Mouse (Mus musculus): ENCODE results near the gene Zfp446. TPM values are rescaled to one million over a fixed set of nuclear protein-coding genes. Genes with fewer than 3 reads are reported as not detected.
A peak's percentile ranks its signal among the peaks of the same experiment; 100 is the strongest.

Zfp446 gene
- total RNA-seq, 1 experiment from 2014 or later, result 5.1 TPM

- ATAC-seq (ENCODE audit: extremely low read depth, insufficient number of reproducible peaks, low FRiP score, poor library complexity, severe bottlenecking), result no peak
Measured at GRCm38 (mm10) chr7:13014275-13014839, 36.7 kb downstream of the Zfp446 start.

- no peak for ATAC-seq (ENCODE audit: extremely low read depth, insufficient number of reproducible peaks, low FRiP score, poor library complexity, severe bottlenecking)
Measured at GRCm38 (mm10) chr7:13015217-13015616, 37.6 kb downstream of the Zfp446 start.

GRCm38 (mm10) chr7:13022773-13023535 lies 45.3 kb downstream of the Zfp446 start:
- ATAC-seq (ENCODE audit: extremely low read depth, insufficient number of reproducible peaks, low FRiP score, poor library complexity, severe bottlenecking), result peak; percentile 47

GRCm38 (mm10) chr7:13023928-13024731 lies 46.5 kb downstream of the Zfp446 start:
- ATAC-seq (ENCODE audit: extremely low read depth, insufficient number of reproducible peaks, low FRiP score, poor library complexity, severe bottlenecking), result peak; percentile 84

- ATAC-seq (ENCODE audit: extremely low read depth, insufficient number of reproducible peaks, low FRiP score, poor library complexity, severe bottlenecking), result no peak
Measured at GRCm38 (mm10) chr7:13024805-13025204, 47.2 kb downstream of the Zfp446 start.

- no peak for ATAC-seq (ENCODE audit: extremely low read depth, insufficient number of reproducible peaks, low FRiP score, poor library complexity, severe bottlenecking)
Measured at GRCm38 (mm10) chr7:13025511-13026112, 48.0 kb downstream of the Zfp446 start.

- no peak for ATAC-seq (ENCODE audit: extremely low read depth, insufficient number of reproducible peaks, low FRiP score, poor library complexity, severe bottlenecking)
Measured at GRCm38 (mm10) chr7:13028986-13029385, 51.3 kb downstream of the Zfp446 start.

- no peak for ATAC-seq (ENCODE audit: extremely low read depth, insufficient number of reproducible peaks, low FRiP score, poor library complexity, severe bottlenecking)
Measured at GRCm38 (mm10) chr7:13031069-13031468, 53.4 kb downstream of the Zfp446 start.

GRCm38 (mm10) chr7:13031983-13032382 lies 54.3 kb downstream of the Zfp446 start:
- ATAC-seq (ENCODE audit: extremely low read depth, insufficient number of reproducible peaks, low FRiP score, poor library complexity, severe bottlenecking), result no peak

- ATAC-seq (ENCODE audit: extremely low read depth, insufficient number of reproducible peaks, low FRiP score, poor library complexity, severe bottlenecking), result no peak
Measured at GRCm38 (mm10) chr7:13032541-13032940, 54.9 kb downstream of the Zfp446 start.

GRCm38 (mm10) chr7:13033451-13034147 lies 56.0 kb downstream of the Zfp446 start:
- ATAC-seq (ENCODE audit: extremely low read depth, insufficient number of reproducible peaks, low FRiP score, poor library complexity, severe bottlenecking), result no peak

GRCm38 (mm10) chr7:13034148-13034977 lies 56.7 kb downstream of the Zfp446 start, which contains the start of gene Chmp2a:
Chmp2a (minus strand) TSS chr7:13034807.
- peak; percentile 65 for ATAC-seq (ENCODE audit: extremely low read depth, insufficient number of reproducible peaks, low FRiP score, poor library complexity, severe bottlenecking)

Other genes starting within 250 kb of the Zfp446 start
- not detected in 2 replicates for gene Vmn2r56, start 242.8 kb upstream of the Zfp446 start, total RNA-seq (2017)
- gene Zscan18, start 174.2 kb upstream of the Zfp446 start, total RNA-seq (2017), result 0.98 and 2.9 TPM in 2 replicates
- gene Zfp329, start 159.0 kb upstream of the Zfp446 start, total RNA-seq (2017), result 24.2 and 29.3 TPM in 2 replicates
- gene Zfp110, start 143.1 kb upstream of the Zfp446 start, total RNA-seq (2017), result 112 and 114 TPM in 2 replicates
- gene Zfp128, start 96.7 kb upstream of the Zfp446 start, total RNA-seq (2017), result 2.9 and 4.8 TPM in 2 replicates
- 3.6 and 5.9 TPM in 2 replicates for gene Zscan22, start 80.0 kb upstream of the Zfp446 start, total RNA-seq (2017)
- 425 and 483 TPM in 2 replicates for gene Rps5, start 55.6 kb upstream of the Zfp446 start, total RNA-seq (2017)
- 1.2 and 1.7 TPM in 2 replicates for gene Rnf225, start 50.4 kb upstream of the Zfp446 start, total RNA-seq (2017)
- gene Zfp324, start 12.0 kb upstream of the Zfp446 start, total RNA-seq (2017), result 5.0 and 5.5 TPM in 2 replicates
- 0.81 TPM in 1 of 2 replicates, not detected in the other for gene Slc27a5, start 20.3 kb downstream of the Zfp446 start, total RNA-seq (2017)
- gene Trim28, start 21.3 kb downstream of the Zfp446 start, total RNA-seq (2017), result 194 and 199 TPM in 2 replicates
- gene Zbtb45, start 32.2 kb downstream of the Zfp446 start, total RNA-seq (2017), result 1.1 and 3.6 TPM in 2 replicates
- 199 and 209 TPM in 2 replicates for gene Chmp2a, start 57.0 kb downstream of the Zfp446 start, total RNA-seq (2017)
- 75.1 and 83.5 TPM in 2 replicates for gene Ube2m, start 60.4 kb downstream of the Zfp446 start, total RNA-seq (2017)
- 0.70 and 1.1 TPM in 2 replicates for gene Mzf1, start 76.9 kb downstream of the Zfp446 start, total RNA-seq (2017)
- gene Vmn1r85, start 117.3 kb downstream of the Zfp446 start, total RNA-seq (2017), result not detected in 2 replicates
- gene Vmn1r86, start 142.1 kb downstream of the Zfp446 start, total RNA-seq (2017), result not detected in 2 replicates
- gene Vmn1r87, start 162.3 kb downstream of the Zfp446 start, total RNA-seq (2017), result not detected in 2 replicates
- 0.58 TPM in 1 of 2 replicates, not detected in the other for gene Vmn1r88, start 181.7 kb downstream of the Zfp446 start, total RNA-seq (2017)
- gene Vmn1r89, start 235.2 kb downstream of the Zfp446 start, total RNA-seq (2017), result not detected in 2 replicates

All from neutrophil, adult 5-6 weeks (primary cell).